Mouse (Mus musculus): ENCODE data around the gene Pank3.

Gene Pank3

GRCm38 (mm10) chr11:35769188-35769745 is at the start of gene Pank3:
Gene Pank3 (plus strand): TSS chr11:35769484.
- DNase-seq (ENCODE audit: low read depth, low spot score), result peak; percentile 94

GRCm38 (mm10) chr11:35723876-35724275 is 45.4 kb upstream of the Pank3 start:
- no peak for DNase-seq (ENCODE audit: low read depth, low spot score)

DNA sequence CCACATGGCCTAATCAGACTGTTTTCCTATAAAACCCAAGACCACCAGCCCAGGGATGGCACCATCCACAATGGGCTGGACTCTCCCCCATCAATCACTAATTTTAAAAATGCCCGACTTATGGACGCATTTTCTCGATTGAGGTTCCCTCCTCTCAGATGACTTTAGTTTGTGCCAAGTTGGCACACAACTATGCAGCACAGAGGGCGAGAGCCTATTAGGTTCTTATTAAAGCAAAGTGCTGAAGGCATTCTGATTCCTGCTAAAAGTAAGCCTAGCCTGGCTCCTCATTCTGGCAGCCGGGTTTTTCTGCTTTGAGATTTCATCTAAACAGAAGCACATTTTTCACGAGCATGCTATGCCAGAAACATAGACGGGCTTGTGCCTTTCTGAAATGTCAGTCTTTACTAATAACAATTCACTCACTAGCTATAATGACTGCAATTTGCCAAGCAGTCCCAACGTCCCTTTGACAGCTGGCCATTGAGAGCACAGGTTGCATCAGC is 42.9 kb upstream of the Pank3 start:
- DNase-seq (ENCODE audit: low read depth, low spot score), result no peak

DNA sequence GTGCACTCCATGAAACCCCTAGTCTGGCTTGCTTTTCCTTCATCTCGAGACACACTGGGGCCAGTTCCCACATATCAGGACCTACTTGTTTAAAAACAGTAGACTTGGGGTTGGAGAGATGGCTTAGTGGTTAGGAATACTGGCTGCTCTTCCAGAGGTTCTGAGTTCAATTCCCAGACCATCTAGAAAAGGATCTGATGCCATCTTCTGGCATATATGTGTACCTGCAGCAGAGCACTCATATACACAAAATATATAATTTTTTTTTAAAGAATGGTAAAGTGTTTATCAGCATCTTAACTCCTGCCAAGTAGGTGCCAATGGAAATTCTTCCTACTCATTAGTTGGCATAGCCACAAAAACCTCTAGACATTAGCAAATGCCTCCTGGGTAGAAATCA is 41.1 kb upstream of the Pank3 start:
- DNase-seq (ENCODE audit: low read depth, low spot score), result no peak

- DNase-seq (ENCODE audit: low read depth, low spot score), result no peak
Observed at GRCm38 (mm10) chr11:35729186-35729585, 40.1 kb upstream of the Pank3 start.

DNA sequence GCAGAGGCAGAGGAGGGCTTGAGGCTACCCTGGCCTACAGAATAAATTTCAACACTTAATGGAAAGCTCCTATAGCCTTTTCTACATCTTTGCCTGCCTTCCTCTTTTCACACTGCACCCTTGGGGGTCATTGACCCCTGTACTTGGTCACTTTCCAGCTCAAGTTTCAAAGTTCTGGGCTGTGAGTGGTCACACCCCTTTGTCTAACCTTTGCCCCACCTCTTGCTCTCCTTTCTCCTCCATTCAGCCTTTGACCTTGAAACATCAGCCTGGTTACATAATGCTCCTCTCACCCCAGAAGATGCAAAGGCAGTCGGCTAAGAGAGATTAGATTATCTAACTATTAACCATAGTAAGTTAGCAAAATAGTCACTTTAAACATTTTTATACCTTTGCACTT is 36.9 kb upstream of the Pank3 start:
- DNase-seq (ENCODE audit: low read depth, low spot score), result no peak

- no peak for DNase-seq (ENCODE audit: low read depth, low spot score)
Observed at GRCm38 (mm10) chr11:35736817-35737216, 32.5 kb upstream of the Pank3 start.

DNA sequence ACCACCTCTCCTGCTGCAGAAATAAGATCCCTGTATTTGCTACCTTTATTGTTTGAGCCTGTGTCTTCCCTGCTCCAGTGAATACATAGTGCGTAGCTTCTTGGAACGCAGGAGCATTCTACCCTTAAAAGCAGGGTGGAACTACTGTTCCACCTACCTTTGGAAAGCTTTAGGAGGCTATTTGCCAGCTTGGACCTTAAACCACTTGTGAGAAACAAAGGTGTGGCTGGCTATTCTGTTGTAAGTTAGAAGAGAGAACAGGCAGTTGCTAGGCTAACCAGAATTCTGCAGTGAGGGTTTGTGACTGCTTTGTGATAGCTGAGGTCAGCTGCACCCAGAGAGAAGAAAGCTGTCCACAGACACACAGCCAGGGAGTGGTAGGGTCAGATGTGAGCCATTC is 32.0 kb upstream of the Pank3 start:
- no peak for DNase-seq (ENCODE audit: low read depth, low spot score)

DNA sequence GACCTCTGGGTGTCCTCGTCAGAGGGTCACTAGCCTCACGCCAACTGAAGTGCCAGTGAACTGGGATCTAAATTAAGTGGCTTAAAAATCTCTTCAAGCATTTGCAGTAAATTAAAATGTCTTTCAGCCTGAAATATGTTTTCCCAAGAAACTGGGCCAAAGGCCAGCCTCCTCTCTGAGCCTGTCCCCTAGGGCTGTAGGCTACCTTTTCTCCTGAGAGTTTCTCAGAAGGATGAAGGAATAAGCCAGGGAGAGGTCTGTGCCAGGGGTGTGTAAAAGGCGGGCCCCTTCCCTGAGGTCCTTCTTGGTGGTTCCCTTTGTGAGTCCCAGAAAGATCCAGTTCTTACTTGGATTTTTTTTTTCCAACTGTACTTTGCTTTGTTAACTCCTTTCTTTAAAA is 31.2 kb upstream of the Pank3 start:
- no peak for DNase-seq (ENCODE audit: low read depth, low spot score)

GRCm38 (mm10) chr11:35743586-35743985 is 25.7 kb upstream of the Pank3 start:
- no peak for DNase-seq (ENCODE audit: low read depth, low spot score)

- DNase-seq (ENCODE audit: low read depth, low spot score), result no peak
Observed at GRCm38 (mm10) chr11:35744571-35744970, 24.7 kb upstream of the Pank3 start.

DNA sequence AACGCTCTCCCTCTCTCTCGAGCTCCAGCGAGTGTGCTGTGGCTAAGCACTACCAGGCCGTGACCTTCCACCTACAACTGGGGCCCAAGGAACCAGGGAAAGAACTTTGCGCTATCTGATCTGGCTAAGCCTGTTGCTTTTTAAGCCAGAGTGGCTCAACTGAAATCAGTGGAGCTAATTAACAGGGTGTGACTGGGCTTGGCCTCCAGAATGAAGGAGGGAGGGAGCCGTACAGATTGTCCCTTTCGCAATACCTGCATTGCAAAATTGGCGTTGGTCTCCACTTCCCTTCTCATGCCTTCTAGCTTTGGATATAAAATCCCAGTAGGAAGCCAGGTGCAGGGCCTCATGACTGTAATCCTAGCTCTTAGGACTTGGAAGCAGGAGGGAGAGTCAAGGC is 18.7 kb upstream of the Pank3 start:
- no peak for DNase-seq (ENCODE audit: low read depth, low spot score)

DNA sequence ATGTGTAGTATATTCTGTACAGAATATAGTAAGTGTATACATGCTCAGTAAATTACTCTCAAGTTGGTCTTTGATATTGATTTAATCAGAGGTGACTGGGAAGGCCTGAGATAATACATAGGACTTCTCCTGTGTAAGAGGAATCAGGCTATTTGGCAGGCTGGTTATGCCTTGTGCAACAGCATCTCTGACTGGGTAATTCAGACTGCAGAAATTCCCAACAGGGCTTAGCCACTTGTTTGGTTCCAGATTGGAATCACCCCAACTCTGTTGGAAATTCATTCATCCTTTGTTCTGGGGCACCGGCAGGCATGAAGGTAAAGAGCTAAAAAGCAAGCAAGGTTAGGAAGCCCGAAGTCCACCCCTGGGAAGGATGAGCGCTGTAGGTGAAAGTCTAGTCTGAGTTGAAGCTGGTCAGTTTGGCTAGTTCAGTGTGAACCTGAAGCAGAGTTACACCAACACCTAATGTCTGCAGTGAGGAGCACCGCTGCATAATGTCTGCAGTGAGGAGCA is 14.3 kb upstream of the Pank3 start:
- DNase-seq (ENCODE audit: low read depth, low spot score), result no peak

GRCm38 (mm10) chr11:35755546-35755945 is 13.7 kb upstream of the Pank3 start:
- no peak for DNase-seq (ENCODE audit: low read depth, low spot score)

- no peak for DNase-seq (ENCODE audit: low read depth, low spot score)
Observed at GRCm38 (mm10) chr11:35756411-35757303, 12.6 kb upstream of the Pank3 start.

- no peak for DNase-seq (ENCODE audit: low read depth, low spot score)
Observed at GRCm38 (mm10) chr11:35760001-35760626, 9.2 kb upstream of the Pank3 start.

DNA sequence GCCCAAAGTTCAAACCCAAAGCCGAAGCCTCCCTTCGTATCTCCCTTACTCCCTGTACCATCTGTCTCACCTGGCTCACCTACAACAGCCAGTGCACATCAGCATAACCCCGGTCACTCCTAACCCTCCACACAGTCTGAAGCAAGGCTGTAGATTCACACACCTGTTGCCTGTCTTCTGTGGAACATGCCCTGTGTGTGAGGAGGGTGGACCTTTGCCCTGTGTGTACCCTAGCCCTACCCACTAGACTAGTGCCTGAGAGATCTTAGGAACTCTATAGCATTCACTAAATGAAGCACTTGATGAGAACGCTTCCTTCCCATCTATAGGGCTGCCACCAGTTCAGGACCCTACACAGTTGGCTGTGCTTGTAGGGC is 8.7 kb upstream of the Pank3 start:
- DNase-seq (ENCODE audit: low read depth, low spot score), result no peak

DNA sequence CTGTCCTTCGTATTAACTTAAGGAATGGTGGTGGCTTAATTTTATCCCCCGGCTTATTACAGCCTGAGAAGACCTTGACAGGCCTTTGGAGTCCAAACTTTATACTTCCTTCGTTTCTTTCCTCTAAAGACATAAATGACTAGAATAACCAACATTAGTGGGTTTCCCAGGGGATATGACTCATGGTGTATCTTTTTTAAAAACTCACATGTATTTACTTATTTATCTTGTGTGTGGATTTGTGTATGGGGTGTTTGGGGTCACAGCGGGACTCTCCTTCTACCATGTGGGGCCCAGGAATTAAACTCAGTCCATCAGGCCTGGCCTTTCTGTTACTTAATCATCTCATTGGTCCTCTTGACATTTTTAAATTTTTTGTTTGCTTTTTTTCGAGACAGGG is 2.4 kb upstream of the Pank3 start:
- no peak for DNase-seq (ENCODE audit: low read depth, low spot score)

DNA sequence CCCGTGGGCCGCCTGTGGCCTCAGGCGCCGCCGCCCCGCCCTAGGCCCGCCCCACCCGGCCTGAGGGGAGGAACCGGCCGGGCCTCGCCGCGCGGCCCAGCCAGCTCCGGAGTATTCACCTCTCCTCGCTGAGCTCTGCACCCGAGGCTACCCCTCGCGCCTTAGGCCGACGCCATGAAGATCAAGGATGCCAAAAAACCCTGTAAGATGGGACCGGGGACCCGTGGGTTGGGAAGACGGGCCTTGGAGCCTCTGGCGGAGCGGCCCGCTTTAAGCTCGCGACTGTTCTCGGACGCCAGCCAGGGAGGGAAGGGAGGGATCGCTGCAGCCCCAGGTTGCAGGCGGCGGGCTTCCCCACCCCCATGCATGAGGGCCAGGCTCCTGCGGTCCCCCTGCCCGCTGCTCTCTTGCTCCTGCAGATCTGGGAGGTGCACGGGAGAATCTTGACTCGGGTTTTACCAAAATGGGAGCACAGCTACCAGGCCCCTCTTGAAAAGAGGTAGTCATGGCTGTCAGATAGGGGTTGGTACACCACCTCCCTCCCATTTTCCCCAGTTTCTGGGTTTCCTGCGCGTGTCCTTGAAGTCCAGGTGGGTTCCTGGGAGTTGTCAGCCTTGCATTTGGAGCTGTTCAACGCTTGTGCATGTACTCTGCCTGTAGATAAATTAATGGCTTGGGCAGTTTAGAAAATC is 608 bp downstream of the Pank3 start:
- no peak for DNase-seq (ENCODE audit: low read depth, low spot score)

DNA sequence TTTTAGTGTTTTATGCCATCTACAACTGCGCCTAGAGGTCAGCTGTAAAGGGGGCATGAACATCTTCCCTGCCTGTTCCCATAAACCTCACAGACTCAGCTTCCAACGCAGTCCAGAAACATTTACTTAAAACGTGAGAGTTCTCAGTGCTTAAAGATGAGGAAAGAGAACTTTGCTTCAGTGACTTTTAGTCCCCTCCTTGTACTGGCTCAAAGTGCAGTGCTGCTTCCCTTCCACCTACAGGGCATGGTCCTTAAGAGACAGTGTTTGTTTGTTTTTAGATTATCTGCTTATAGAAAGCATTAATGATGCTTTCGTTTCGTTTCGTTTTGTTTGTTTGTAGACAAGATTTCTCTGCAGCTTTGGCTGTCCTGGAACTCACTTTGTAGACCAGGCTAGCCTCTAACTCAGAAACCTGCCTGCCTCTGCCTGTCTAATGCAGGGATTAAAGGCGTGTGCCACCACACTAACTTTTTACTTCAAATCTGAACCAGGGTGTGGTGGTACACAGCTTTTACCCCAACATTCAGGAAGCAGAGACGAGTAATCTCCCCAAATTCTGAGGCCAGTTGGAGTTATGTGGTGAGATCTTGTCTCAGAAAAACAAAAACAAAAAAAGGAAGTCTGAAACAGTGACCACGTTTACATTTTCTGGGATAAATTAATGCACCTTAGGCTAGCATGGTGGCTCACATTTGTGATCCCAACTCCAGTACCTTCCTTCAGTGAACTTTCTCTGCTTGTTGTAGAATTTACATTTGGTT is 1.6 kb downstream of the Pank3 start:
- DNase-seq (ENCODE audit: low read depth, low spot score), result no peak

DNA sequence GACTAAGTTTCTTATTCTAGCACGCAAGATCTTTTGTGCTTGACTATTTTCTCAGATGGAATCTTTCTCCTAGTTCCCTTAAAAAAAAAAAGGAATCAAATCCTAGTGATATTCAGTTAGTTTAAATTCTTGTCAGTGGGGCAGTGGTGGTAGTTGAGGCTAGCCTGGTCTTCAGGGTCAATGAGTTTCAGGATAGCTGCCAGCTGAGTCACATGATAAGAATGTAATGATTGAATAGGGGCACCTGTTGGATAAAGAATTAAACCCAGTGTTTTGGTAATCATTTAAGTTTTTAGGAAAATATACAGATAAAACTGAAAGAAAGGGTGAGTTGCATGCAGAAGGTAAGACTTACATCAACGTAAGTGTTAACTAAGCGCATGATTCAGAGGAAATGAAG is 6.3 kb downstream of the Pank3 start:
- no peak for DNase-seq (ENCODE audit: low read depth, low spot score)

Data from retina, adult 2 months (tissue).